Mouse (Mus musculus): ENCODE measurements around the gene Wipi1.

DNA sequence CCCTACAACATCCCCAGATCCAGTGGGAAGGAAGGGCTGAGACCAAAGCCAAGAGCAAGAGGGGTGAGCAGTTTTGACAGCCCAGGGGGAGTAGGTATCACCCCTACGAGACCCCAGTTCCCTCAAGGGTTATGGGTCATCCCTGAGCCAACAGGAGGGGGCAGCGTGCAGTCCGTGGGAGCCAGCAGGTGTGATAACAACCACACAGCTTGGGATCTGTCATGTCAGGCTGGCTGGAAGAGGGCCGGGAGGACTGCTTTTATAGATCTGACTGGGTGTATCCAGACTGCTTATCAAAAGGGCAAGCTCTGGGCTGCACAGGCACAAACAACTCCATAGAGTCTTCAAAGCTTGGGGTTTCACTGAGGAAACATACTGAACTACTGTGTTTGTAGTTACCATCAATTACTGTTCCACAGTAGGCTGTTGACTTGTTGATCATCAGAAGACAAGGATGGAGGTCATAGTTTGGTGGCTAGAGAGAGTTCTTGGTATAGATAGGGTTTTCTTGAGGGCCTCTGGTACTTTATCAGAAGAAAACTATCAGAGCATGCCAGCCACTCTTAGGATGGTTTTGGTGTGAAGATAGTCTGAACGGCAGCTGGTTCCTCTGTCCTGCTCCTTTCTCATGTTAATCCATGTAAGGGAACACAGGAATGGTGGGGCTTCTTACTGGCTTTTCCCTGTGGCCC is 62.0 kb downstream of the Wipi1 start:
- no peak for TF ChIP-seq CTCF (IDR thresholded peaks at IDR 0.05; ENCODE audit: extremely low read depth, insufficient read length, insufficient replicate concordance, low read depth, low read length)
- no peak for TF ChIP-seq POLR2A (IDR thresholded peaks at IDR 0.05; ENCODE audit: low read depth, low read length)
